Mouse (Mus musculus) liver, embryonic 16.5 days (tissue): ENCODE results near the gene Gm21962. TPM values are rescaled to one million over a fixed set of nuclear protein-coding genes. Genes with fewer than 3 reads are reported as not detected.

ENCODE experiments used
- ATAC-seq: fragments of 200-750 bp; cut with Nextera tagmentation; 2 replicates; pipeline ENCODE4 v1.8.0; 2017; ENCODE audit warnings: low read depth, mild to moderate bottlenecking, moderate number of reproducible peaks, moderate library complexity
- H3K27ac ChIP-seq: fragments of 300-500 bp; sonication (generic); 2 replicates; pipeline ENCODE4 v1.5.1; 2014; ENCODE audit warnings: mild to moderate bottlenecking, low read length
- H3K27me3 ChIP-seq: fragments of 300-500 bp; sonication (generic); 2 replicates; pipeline ENCODE4 v1.6.1; 2014; ENCODE audit warnings: low read depth, low read length, mixed read lengths; ENCODE audit not compliant: control insufficient read depth, insufficient read depth
- H3K36me3 ChIP-seq: fragments of 300-500 bp; sonication (generic); 2 replicates; pipeline ENCODE4 v1.6.1; 2014; ENCODE audit warnings: mild to moderate bottlenecking; ENCODE audit not compliant: control insufficient read depth, insufficient read depth
- H3K4me1 ChIP-seq: fragments of 300-500 bp; sonication (generic); 2 replicates; pipeline ENCODE4 v1.6.1; 2014; ENCODE audit warnings: low read depth, low read length, mixed read lengths; ENCODE audit not compliant: control insufficient read depth
- H3K4me2 ChIP-seq: fragments of 300-500 bp; sonication (generic); 2 replicates; pipeline ENCODE4 v1.6.1; 2014; ENCODE audit warnings: low read depth, low read length, mixed read lengths
- H3K4me3 ChIP-seq: fragments of 300-500 bp; sonication (generic); 2 replicates; pipeline ENCODE4 v1.5.1; 2014; ENCODE audit warnings: low read depth, mild to moderate bottlenecking, low read length
- H3K9ac ChIP-seq: fragments of 300-500 bp; sonication (generic); 2 replicates; pipeline ENCODE4 v1.6.1; 2014; ENCODE audit warnings: low read depth, low read length
- H3K9me3 ChIP-seq: fragments of 300-500 bp; sonication (generic); replicated peaks from 2 replicates; pipeline ENCODE4 v1.6.1; 2016; ENCODE audit warnings: low read length; ENCODE audit not compliant: control insufficient read depth
- WGBS: fragments of 180-500 bp; shearing (Covaris S2); extraction: QIAGEN DNeasy Blood & Tissue Kit; methylation state at CpG from one replicate; pipeline ENCODE4 v1.1.7; 2014; ENCODE audit not compliant: insufficient replicate concordance; 5-methylcytosine and 5-hydroxymethylcytosine counted together
- microRNA-seq: library from miRNA; unstranded; fragments of <30 nt; microRNA quantifications from one replicate; pipeline ENCODE4, GENCODE M21; 2016
- polyA plus RNA-seq: library from polyadenylated mRNA; unstranded; fragments of >200 nt; fragmentation: Nextera tagmentation; extraction: Ambion mirVana; gene quantifications from 2 replicates; pipeline ENCODE4 v1.2.1, GENCODE M21; 2015

The Gm21962 gene
- polyA plus RNA-seq, 1 experiment from 2014 or later, result not detected

DNA sequence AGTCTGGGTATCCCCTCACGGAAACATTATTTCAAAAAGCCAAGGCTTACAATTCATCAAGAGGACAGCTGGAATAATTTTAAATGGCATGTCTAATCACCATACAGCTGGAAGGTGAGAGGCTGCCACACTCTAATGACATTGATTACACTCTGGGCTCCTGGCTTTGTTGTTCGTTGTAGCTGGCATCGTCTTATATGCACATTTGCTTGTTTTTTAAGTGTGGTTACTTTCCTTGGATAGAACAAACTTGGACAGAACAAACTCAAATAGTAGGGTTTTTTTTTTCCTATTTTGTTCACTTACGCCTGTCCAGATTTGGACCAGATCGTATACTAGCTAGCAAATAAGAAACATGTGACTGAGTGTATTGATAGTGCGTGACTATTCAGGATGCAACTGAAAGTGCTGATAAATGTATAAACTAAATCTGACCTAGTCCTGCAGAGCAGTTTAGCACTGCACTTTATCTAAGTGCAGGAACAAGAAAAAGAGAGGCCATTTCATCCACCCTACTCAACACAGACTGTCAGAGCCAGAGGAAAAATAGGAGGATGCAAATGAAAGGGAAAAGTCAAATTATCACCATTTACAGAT is 12.6 kb downstream of the Gm21962 start:
- Histone ChIP-seq H3K4me3 (no peak overlapping the region), H3K27ac (no peak overlapping the region), H3K4me2 (no peak overlapping the region), H3K27me3 (no peaks in the 10 kb centered on the region), H3K9ac (no peak overlapping the region), H3K36me3 (no peaks in the 10 kb centered on the region), H3K9me3 (no peaks in the 10 kb centered on the region), H3K4me1 (no peaks in the 10 kb centered on the region)
- ATAC-seq, result no peak
- 65% methylated on average over 6 of the region's 6 CpGs for WGBS

DNA sequence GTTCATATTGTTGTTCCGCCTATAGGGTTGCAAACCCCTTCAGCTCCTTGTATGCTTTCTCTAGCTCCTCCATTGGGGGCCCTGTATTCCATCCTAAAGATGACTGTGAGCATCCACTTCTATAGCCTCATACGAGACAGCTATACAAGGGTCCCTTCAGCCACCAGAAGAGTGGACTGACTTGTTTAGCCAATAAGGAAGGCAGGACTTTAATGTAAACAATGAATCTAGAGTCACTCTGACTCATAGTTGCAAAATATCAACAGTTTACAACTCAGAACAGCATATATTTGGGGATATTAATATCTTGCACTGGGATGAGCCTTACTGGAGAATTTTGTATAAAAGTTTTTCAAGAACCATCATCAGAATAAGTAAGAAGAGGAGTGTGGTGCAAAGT is 15.6 kb downstream of the Gm21962 start:
- Histone ChIP-seq H3K27ac (no peak overlapping the region), H3K27me3 (no peaks in the 10 kb centered on the region), H3K4me1 (no peaks in the 10 kb centered on the region), H3K9ac (no peak overlapping the region), H3K9me3 (no peaks in the 10 kb centered on the region), H3K4me3 (no peak overlapping the region), H3K4me2 (no peak overlapping the region), H3K36me3 (no peaks in the 10 kb centered on the region)
- no peak for ATAC-seq
- 61% methylated on average over 2 of the region's 2 CpGs for WGBS

DNA sequence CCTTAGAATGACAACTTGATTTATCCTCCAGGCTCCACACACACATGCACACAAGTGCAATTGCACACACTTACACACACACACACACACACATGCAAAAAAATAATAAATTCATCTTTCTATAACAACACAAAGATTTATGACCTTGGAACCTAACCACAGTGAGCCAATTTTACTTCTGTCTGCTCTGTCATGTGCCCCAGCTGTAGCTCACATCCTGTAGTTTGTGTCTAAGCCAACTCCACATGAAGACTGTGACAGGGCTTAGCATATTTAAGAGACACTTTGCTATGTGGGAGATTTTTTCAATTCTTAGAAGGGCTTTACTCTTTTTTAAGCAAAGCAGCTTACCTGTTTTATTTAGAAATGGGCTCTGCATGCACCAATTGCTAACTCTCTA is 20.2 kb downstream of the Gm21962 start:
- no peak overlapping the region for H3K9ac ChIP-seq
- no peaks in the 10 kb centered on the region for H3K9me3 ChIP-seq
- no peak overlapping the region for H3K4me2 ChIP-seq
- no peak overlapping the region for H3K27ac ChIP-seq
- ATAC-seq, result no peak
- H3K27me3 ChIP-seq, result no peaks in the 10 kb centered on the region
- no peaks in the 10 kb centered on the region for H3K36me3 ChIP-seq
- H3K4me3 ChIP-seq, result no peak overlapping the region
- H3K4me1 ChIP-seq, result no peaks in the 10 kb centered on the region

DNA sequence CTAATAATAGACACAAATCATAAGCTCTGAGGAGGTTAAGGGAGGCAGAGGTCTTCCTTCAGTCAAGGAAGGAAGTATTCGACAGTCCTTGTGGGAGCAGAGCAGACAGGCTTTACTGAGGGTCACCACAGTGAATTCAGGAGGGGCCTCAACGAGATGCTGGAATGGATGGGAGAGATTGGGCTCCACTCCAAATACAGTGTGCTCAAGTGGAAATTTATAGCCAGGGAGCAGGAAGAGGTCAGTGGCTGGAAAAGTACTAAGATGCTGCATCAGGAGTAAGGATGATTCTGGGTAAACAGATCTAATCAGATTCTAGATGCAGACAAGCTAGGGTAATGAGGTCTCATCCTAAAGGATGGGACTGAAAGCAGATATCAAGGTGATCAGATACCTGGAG is 44.6 kb downstream of the Gm21962 start:
- H3K27ac ChIP-seq, result no peak overlapping the region
- H3K27me3 ChIP-seq, result no peaks in the 10 kb centered on the region
- no peak for ATAC-seq
- no peak overlapping the region for H3K4me2 ChIP-seq
- no peaks in the 10 kb centered on the region for H3K36me3 ChIP-seq
- no peaks in the 10 kb centered on the region for H3K9me3 ChIP-seq
- no peak overlapping the region for H3K9ac ChIP-seq
- no peaks in the 10 kb centered on the region for H3K4me1 ChIP-seq
- 26% methylated on average over 2 of the region's 2 CpGs for WGBS
- H3K4me3 ChIP-seq, result no peak overlapping the region

DNA sequence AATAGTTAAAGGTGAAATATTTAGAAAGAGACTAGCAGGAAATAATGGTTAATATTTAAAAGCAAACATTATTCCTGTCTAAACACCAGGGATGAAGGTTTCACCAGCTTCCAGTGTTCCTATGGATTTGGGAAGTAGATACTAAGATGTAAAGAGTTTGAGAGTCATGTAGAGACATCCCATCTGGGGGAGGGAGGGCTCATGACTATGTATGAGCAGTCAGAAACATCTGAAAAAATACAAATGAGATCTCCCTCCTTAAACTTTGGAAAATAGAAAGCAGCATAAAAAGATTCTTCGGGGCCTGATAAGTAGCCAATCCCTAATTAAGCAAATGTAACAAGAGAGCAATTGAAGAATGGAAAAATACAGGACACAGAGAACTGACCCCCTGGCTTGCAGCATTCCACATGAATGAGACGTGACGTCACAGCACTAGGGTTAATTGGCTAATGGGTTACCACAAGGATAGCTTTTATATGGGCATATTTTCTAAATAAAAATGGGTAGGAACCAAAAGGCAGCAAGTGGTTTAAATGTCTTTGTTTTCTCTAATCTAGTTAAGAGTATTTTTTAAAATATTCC is 45.3 kb downstream of the Gm21962 start:
- no peak overlapping the region for H3K9ac ChIP-seq
- no peak overlapping the region for H3K27ac ChIP-seq
- H3K4me2 ChIP-seq, result no peak overlapping the region
- H3K36me3 ChIP-seq, result no peaks in the 10 kb centered on the region
- WGBS, result 63% methylated on average over 3 of the region's 3 CpGs
- H3K27me3 ChIP-seq, result no peaks in the 10 kb centered on the region
- no peak for ATAC-seq
- no peak overlapping the region for H3K4me3 ChIP-seq
- no peaks in the 10 kb centered on the region for H3K9me3 ChIP-seq
- no peaks in the 10 kb centered on the region for H3K4me1 ChIP-seq

Small RNA genes within 50 kb of the gene (microRNA-seq; reads per million reads assigned to microRNA genes)
- not detected for gene Gm22468

Other genes starting within 250 kb of the Gm21962 start
- gene Ddit4l, start 49.9 kb upstream of the Gm21962 start, polyA plus RNA-seq, result 0.97 and 1.4 TPM in 2 replicates
- 801 and 896 TPM in 2 replicates for gene H2afz, start 193.0 kb downstream of the Gm21962 start, polyA plus RNA-seq
- gene Dnajb14, start 196.2 kb downstream of the Gm21962 start, polyA plus RNA-seq, result 3.0 and 4.3 TPM in 2 replicates
- 48.2 and 50.2 TPM in 2 replicates for gene Lamtor3, start 247.0 kb downstream of the Gm21962 start, polyA plus RNA-seq